Mouse (Mus musculus) spleen, embryonic (tissue): ENCODE data around the gene Otud7a.

ENCODE experiments used
- CTCF ChIA-PET: fragments of 350-600 bp; sonication (Branson Sonifier 250); formaldehyde crosslinking; loops from one replicate; lab custom pipeline; 2022; lab: Charles Lee

Gene Otud7a

DNA sequence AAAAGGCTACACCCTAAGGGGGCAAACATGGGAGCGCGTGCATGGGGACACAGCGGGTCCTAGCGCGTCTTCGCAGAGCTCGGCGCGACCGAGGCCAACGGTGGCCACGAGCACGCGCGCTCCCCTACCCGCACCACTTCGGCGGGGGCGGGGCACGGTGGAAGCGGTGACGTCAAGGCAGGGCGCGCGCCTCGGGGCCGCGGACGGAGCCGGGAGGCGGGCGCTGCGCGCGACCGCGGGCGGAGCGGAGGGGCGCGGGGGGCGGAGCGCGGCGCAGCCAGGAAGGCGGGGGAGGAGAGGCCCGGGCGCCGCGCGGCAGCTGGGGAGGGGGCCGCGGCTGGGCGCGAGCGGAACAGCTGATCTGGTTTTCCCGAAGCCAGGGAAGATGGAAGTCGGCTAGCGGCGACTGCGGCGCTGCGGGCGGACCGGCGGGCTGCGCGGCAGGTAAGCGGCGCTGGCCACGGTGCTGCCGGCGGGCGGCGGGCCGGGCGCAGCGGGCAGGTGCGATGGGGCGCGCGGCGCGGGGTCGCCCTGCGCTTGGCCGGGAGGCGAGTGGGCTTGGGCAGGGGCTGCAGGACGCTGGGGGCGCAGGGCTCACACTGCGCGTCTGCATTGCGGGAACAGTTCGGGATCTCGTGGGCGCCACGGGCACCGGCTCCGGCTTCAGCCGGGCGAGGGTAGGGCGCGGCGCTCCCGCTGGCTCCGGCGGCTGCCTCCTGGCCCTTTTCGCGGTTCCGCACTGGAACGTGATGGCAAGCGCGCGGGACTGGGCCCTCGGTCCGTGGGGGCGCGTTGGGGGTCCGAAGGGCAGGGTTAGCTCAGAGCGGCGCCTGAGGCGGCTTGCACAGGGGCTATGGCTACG is at the start of gene Otud7a:
Gene Otud7a (plus strand): TSS at position 268 of the 862 bp plus-strand sequence.
- CTCF ChIA-PET, result no interaction called here

DNA sequence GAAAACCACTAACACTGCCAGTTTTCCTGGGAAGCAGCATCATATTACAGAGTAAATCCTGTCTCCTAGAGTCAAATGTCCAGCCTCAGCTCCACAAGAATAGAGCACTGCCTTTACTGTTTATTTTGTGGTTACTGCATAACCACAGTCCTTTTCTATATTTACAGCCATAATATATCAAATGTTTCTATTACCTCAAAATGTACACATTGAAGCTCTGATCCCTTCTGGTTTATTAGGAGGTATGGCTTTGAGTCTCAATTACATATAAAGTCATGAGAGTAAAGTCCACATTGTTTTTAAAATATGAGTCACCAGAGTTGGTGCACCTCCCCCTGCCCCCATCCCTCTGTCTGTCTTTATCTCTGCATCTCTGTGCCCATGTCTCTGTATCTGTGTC is 38.6 kb upstream of the Otud7a start:
- CTCF ChIA-PET, result no interaction called here

DNA sequence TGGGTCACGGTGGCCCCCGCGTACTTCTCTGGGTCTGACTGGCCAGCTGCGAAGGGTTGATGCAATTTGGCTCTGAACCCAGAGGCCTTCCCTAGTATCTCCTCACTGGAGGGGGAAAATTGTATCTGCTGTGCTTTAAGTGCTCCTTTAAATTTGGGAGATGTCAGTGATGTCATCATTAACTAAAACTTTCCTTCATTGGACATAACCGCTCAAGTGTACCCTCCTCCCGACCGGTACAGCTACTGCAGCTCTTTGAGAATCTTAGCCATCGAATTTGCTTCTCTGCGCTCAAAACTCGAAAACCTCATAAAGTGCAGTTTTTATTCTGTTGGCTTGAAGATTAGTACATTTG is 772 bp downstream of the Otud7a start:
- CTCF ChIA-PET, result no interaction called here

DNA sequence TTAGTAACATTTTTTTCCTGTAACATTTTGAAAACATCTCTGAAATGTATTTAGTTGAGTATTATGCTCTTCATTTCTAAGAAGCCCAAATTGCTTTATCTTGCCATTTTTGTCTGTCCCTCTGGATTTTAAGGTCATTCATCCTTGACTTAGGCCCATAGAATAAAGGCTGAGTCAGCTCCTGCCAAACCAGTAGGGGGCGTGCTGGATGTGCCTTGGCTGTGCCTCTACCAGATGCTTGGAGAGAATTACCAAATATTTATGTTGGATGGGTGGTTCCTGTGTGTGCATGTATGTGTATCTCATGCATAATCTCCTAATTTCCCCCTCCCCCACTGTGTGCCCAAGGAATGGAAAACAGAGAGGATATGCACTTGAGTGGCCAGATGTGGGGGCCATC is 2.4 kb downstream of the Otud7a start:
- CTCF ChIA-PET, result no interaction called here

DNA sequence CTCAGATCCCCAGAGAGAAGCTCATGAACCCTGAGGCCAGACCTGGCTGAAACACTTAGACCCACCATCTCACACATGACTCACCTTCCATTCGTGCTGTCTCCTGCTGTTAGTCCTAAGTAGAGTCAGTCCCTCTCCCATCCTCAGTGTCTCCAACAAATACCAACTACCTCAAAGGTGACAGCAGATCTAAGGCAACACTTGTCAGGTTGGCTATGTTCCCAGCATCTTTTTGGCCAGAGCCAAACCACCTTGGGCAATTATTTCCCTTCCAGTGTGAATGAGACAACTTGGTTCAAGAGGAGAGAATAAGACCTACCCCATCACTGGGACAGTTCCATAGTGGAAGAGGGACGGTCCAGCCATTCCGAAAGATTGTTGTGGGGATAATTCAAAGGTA is 10.7 kb downstream of the Otud7a start:
- CTCF ChIA-PET, result no interaction called here

DNA sequence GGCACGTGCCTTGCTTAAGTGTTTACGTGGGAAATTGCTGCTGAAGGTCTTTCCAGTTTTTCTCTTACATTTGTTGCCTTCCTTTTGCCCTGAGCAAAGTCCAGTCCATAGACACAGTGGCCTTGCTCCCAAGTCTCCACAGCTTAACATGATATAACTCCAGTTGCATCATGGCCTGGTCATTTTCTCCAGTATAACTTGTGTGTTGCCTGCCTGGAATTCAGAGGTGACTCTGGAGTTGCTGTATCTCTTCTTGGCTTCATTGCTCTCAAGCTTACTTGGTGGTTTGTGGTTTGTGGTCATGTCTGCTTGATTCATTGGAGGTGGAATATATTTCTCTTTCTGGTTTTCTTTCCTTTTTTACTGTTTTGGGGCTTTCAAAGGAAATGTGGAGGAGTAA is 17.7 kb downstream of the Otud7a start:
- CTCF ChIA-PET, result no interaction called here

DNA sequence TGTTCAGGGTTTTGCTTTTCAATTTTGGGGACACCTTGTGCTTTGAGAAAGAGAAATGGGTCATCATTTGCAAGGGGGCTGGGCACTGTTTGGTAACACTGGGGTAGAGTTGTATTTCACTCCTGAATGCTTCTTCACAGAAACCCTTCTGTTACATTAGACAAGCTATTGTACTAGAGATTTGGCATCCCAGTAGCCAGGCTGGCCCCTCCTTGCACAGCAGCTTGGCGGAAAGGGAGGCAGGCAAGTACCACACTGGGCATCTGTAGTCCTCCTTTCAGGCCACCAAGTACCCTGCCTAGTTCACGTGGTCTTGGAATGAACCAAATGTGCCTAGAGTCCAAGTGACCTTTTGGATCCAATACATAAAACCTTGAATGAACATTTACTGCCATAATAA is 18.1 kb downstream of the Otud7a start:
- CTCF ChIA-PET, result no interaction called here

DNA sequence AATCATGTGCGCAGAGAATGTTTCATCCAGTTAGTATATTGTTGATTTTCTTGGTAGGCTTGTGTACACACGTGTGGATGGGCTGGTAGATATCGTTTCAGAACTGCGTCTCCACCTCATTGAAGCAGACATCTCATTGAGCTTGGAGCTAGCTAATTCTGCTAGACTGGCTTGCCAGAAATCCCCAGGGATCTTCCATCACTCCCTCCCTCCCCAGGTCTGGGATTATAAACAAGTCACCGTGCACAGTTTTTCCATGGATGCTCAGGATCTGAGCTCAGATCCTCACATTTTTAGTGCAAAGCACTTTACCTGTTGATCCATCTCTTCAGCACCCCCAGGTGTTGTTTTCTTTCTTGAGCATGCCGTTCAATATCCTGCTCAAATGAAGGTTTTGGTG is 22.2 kb downstream of the Otud7a start:
- CTCF ChIA-PET, result no interaction called here

DNA sequence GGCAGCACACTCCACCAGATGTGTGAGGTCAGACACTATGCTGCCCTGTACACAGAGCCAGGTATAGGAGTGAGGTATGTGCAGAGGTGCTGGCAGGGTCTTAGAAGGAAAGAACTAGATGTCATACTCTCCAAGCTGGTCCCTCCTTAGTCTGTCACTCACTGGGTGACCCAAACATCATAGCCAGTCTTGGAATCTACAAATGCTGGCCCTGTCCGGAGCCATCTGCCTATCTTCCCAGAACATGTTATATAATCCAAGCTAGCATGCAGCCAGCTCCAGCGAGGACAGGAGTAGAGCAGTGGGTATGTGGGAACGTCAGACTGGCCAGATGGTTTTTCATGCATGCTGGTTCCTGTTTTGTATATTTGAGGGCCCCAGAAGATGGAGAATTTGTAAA is 23.7 kb downstream of the Otud7a start:
- CTCF ChIA-PET, result no interaction called here

DNA sequence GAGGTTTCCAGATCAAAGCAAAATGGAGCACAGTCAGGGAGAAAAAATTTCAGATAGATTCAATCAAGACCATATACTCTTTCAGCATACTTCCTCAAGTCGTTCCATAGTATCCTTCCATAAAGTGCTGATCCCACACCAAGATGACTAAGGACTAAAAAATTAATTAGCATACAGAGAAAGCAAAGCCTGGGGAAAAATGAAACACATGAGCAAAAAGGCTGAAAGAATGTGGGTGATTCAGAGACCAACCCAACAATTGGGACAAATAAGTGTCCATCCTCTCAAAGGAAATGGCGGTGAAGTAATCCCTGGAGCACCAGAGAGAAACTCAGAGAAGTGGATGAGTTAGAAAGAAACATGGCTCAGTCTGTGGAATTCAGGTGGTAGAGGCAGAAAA is 38.5 kb downstream of the Otud7a start:
- CTCF ChIA-PET, result no interaction called here

DNA sequence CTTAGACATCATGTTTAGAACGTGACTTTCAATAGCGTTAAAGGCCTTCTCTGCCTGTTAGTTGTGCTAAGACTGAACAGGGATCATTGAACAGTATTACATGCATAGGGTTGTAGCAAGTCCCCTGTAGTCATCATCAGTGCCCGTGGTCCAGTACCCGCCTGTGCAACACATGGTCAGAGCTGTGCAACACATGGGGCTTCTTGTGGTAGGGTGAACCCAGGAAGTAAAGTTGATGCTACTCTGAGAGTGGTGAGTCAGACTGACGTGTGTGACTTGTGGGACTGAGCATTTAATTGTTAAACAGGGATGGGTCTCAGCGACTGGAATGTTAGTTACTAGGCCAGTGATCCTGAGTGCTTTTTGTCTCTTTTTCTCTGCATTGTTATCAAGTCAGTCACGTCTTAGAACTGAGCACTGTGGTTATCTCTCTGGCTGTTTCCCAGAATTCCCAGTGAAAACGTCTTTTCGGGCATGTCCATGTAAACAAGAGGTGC is 52.5 kb downstream of the Otud7a start:
- CTCF ChIA-PET, result no interaction called here

DNA sequence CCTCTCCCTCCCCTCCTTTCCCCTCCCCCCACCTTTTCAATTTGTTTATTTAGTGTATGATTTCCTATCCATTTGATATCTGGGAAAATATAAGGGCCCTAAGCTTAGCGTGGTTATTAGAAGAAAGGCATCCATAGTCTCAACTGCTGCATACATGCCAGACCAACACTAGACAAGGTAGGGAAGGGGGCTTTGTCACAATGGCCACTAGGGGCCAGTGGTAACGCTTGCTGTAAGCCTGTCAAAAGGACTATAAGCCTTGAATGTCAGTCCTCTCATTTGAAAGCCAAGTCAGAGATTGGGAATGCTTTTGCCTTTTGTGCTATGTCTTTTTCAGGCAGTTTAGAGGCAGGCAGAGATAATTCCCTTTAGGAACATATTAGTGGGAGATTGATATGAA is 59.7 kb downstream of the Otud7a start:
- CTCF ChIA-PET, result no interaction called here

DNA sequence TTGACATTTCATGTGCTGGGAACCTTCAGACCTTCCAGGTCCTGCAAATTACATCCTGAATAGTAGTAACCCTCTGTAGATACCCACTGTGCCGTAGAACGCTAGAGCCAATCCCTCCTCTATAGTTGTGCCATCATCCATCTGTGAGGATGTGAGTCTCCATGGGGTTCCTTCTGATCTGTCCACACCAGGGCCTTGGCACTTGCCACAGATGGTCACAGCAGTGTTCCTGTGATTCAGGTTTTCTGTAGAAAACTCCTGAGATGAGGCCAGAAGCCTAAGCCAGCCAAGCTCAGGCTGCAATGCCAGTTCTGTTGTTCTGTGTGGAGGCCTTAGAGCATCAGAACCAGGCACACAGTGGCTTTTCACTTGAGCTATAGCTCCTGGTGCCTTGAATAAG is 63.5 kb downstream of the Otud7a start:
- CTCF ChIA-PET, result no interaction called here

DNA sequence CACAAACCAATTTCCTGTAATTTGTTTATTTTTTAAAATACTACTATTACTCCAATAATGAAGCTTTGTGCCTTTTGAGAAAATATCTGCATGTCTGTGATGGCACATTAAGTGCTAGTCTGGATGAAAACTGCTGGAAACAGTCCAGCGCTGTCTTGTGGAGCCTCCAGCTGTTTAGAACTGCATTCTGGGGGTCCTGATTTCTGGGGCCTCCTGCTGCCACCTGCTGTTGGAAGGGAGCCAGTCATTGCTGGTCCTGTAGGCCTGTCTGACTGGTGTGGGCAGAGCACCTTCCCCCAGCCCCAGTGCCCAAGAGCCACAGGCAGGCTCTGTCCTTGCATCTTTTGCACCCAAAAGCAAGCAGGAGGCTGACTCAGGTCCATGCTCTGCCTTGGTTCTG is 65.3 kb downstream of the Otud7a start:
- CTCF ChIA-PET, result no interaction called here

DNA sequence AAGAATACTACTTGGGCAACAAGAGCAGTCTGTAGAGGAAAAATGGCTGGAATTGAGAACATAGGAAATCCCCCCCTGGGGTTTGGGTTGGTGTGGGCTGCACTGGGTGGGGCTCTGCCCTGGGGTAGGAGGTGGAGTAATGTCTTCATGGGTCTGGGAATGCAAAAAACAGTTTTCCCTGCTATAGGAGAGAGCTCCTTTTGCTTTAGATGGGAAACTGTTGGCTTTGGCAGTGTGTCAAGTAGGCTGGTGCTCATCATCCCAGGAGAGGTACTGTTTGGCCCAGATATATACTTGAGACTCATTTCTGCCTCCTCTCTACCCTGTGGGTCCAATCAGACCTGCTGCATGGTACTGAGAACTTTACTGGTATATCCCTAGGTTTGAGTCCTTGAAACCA is 66.9 kb downstream of the Otud7a start:
- CTCF ChIA-PET, result no interaction called here

DNA sequence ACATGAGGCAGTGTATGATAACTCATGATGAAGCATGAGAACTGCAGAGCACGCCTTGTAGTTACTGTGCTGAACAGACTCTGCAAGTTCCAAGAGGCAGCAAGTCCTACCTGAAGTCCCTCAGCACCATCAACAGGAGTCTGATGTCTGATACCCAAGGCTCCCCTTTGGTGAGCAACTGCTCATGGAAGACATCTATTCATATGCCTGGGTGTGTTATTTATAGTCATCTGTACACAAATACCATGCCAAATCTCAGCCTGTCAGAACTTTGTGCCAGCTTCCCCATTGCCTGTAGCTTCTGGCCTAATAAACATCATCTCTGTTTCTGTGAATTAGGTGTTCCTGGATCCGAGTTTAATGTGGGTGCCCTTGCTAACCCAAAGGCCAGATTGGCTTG is 68.0 kb downstream of the Otud7a start:
- CTCF ChIA-PET, result no interaction called here

DNA sequence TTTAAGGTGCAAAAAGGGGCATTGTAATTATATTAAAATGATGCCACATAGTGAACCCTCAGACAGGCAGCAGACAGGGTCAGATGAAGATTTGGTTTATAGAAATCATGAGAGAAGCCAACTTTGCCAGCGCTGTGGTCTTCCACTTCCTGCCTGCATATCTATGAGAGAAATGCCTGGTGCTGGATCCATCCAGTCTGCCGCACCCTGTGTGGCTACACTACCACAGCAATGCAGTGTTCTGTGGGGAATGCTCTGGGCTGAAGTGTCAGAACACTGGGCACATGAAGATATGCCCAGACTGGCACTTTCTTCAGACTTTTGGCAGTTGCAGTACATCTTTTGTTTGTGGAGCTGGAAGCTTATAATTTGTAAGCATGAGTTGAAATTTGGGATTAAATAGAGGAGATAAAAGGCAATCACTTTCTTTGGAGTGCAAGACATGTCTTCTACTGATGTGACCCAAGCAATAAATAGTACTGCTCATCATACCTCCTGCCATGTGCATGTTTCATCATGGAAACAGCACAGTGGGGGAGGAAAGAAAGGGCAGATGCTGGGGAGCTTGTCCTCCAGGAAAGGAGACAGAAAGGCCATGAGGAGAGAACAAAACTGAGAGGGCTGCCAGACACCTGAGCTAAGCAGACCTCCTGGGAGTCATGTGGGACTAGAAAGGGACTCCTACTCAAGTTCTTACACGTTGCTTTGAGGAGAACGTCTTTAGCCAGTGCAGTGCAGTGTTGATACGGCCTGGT is 71.8 kb downstream of the Otud7a start:
- CTCF ChIA-PET, result no interaction called here

DNA sequence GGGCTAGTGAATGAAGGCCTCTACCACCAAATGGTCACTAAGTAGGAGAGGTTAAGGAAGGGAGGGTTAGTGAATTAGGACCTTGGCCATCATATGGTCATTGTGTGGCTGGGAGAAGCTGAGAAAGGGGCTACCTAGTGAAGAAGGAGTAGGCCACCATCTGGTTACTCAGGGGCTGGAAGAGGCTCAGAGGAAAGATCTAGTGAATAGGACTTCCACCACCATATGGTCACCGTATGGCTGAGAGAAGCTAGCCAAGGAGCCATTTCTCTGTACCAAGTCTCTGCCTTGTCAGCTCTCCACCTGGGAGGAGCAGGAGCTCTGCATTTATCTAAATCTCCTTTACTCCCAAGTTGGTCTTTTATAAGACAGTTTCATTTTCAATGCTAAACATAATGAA is 75.7 kb downstream of the Otud7a start:
- CTCF ChIA-PET, result no interaction called here

DNA sequence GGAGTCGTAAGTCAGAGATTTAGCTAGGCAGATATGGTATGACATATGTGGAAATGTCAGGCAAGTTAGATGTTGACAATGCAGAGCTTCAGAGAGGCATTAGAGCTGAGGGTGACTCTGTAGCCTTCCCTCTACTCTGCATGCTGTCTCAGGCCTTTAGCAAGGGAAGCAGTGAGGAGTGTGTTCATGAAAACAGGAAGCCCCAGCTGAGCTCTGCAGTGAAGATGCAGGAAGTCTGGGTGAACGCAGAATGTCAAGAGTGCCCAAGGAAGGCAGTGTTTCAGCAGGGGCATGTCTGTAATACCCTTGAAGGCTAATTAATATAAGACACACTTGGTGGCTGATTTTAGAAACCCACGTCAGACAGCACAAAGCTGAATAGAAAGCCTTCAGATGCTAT is 77.9 kb downstream of the Otud7a start:
- CTCF ChIA-PET, result no interaction called here

DNA sequence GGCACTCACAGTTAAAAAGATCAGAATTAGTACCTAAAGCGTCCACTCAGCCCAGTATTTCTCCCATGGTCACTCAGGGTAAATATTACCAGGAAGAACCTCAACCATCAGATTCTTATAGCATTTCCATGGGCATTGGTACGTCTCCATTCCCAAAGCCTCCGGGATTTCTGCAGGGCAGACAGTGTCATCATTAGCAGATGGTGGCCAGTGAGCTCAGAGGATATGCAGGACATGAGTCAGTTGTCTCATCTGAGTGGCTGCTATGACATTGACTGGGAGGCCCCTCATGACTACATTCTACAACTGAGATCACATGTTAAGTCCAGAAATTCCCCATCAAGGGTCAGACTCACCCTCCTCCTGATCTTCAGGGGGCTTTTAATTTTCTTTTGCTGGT is 78.5 kb downstream of the Otud7a start:
- CTCF ChIA-PET, result no interaction called here

DNA sequence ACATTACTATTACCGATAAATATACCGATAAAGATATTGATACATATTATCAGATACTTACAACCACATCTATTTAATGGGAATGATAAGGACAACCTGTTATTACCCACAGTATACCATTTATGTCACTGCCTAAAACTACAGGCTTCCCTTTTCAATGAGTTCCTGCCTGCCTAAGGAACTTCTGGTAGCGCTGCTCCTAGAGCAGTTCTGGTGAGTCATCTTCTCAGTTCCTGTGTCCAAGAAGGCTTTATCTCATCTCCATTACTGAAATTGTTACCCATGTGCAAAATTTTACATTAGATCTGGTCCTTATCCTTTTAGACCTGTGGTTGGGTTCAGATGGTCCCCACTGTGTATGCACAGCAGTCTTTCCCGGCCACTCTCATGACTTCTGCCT is 95.7 kb downstream of the Otud7a start:
- CTCF ChIA-PET, result no interaction called here

DNA sequence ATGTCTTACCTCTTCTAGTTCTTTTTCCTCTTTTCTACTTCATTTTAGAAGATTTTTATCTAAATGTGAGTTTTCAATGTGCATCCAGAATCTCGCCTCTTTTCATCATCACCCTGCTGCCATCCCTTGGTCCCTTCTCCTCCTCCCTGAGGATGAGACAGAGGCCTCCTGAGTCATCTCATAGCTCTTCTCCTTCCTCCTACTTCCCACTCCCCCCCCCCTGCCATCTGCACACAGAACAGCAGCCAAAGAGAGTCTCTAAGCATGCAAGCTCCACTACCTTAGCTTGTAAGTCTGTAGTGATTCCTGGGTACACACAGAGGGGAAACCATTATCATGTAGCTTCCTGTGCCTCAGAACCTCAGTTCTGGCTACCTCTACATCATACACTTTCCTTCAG is 109.9 kb downstream of the Otud7a start:
- CTCF ChIA-PET, result no interaction called here

DNA sequence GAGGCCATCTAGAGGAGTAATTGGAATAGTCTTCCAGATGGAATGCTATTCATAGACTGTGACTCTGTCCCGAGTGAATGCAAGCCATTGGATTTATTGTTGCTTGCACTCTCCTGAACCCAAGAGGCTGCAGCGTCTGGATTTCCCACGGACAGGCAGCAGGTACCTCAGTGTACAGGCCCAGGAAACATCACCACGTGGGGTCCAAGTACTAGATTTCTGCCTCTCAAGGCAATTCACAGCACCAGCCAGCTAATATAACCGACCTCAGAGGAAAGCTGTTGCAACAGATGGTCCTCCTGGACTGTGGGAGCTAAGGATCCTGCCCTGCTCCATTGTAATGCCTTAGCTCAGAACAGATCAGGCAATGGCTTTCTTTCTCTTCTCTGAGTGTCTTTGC is 111.8 kb downstream of the Otud7a start:
- CTCF ChIA-PET, result no interaction called here
